Mouse (Mus musculus): ENCODE results near the gene Arhgap10. TPM values are rescaled to one million over a fixed set of nuclear protein-coding genes. Genes with fewer than 3 reads are reported as not detected.

Gene Arhgap10
- total and polyA plus RNA-seq, 3 experiments: 13.1 to 22.8 TPM; not detected in 1

- H3K27ac ChIP-seq (ENCODE audit: control insufficient read depth, low read depth, low read length): no peak overlapping the region
- no peaks in the 10 kb centered on the region for H3K9me3 ChIP-seq (replicated peaks; ENCODE audit: insufficient read depth, low read length)
- H3K9ac ChIP-seq (ENCODE audit: control insufficient read depth, low read depth, low read length, poor library complexity, severe bottlenecking): no peak overlapping the region
- H3K4me1 ChIP-seq (ENCODE audit: control insufficient read depth in 1 of 2, insufficient read depth in 2 of 2, low read length in 2 of 2): no peaks in the 10 kb centered on the region
- H3K36me3 ChIP-seq (ENCODE audit: control insufficient read depth in 1 of 2, insufficient read depth in 2 of 2, low read length in 2 of 2): no peaks in the 10 kb centered on the region
- no peak for DNase-seq (ENCODE audit: low read depth, low spot score)
- no peak overlapping the region for H3K4me3 ChIP-seq (ENCODE audit: control insufficient read depth in 1 of 2, insufficient read depth in 1 of 2, low read depth in 2 of 2, low read length in 2 of 2)
- H3K27me3 ChIP-seq (ENCODE audit: control insufficient read depth in 1 of 2, insufficient read depth in 2 of 2, low read length in 2 of 2): no peaks in the 10 kb centered on the region
- TF ChIP-seq MYB (IDR thresholded peaks at IDR 0.05; ENCODE audit: low read depth, low read length): no peak
- TF ChIP-seq GABPA (IDR thresholded peaks at IDR 0.05; ENCODE audit: low read depth, low read length): no peak
- TF ChIP-seq ZMIZ1 (IDR thresholded peaks at IDR 0.05; ENCODE audit: low read depth, low read length): no peak
- no peak for TF ChIP-seq USF2 (IDR thresholded peaks at IDR 0.05; ENCODE audit: borderline replicate concordance in 1 of 2, insufficient read depth in 1 of 2, low read depth in 1 of 2, low read length in 2 of 2)
- no peak for TF ChIP-seq SMC3 (IDR thresholded peaks at IDR 0.05; ENCODE audit: low read depth, low read length)
- TF ChIP-seq MAFK (IDR thresholded peaks at IDR 0.05; ENCODE audit: borderline replicate concordance, low read depth, low read length): no peak
- no peak for TF ChIP-seq ZNF384 (IDR thresholded peaks at IDR 0.05; ENCODE audit: low read depth, low read length)
- TF ChIP-seq RCOR1 (IDR thresholded peaks at IDR 0.05; ENCODE audit: low read depth, low read length): no peak
- no peak for TF ChIP-seq ETS1 (IDR thresholded peaks at IDR 0.05; ENCODE audit: low read depth, low read length)
- TF ChIP-seq TBP (IDR thresholded peaks at IDR 0.05; ENCODE audit: low read depth, low read length): no peak
- no peak for TF ChIP-seq ELF1 (IDR thresholded peaks at IDR 0.05; ENCODE audit: low read depth, low read length)
- no peak for TF ChIP-seq MYC (IDR thresholded peaks at IDR 0.05; ENCODE audit: low read depth, low read length)
- no peak for TF ChIP-seq CTCF (IDR thresholded peaks at IDR 0.05 in 2 of 3, conservative IDR thresholded peaks at IDR 0.05 in 1 of 3; ENCODE audit: control insufficient read depth in 1 of 3, insufficient read depth in 1 of 3, low read depth in 2 of 3, low read length in 3 of 3, poor library complexity in 1 of 3, severe bottlenecking in 1 of 3)
- TF ChIP-seq ZC3H11A (IDR thresholded peaks at IDR 0.05; ENCODE audit: low read depth, low read length): no peak
- TF ChIP-seq GATA1 (IDR thresholded peaks at IDR 0.05; ENCODE audit: low read depth, low read length): no peak
- no peak for TF ChIP-seq POLR2A (IDR thresholded peaks at IDR 0.05; ENCODE audit: control insufficient read depth in 1 of 2, insufficient read depth in 1 of 2, low read depth in 1 of 2, low read length in 2 of 2, poor library complexity in 1 of 2)
- TF ChIP-seq CHD2 (IDR thresholded peaks at IDR 0.05; ENCODE audit: low read length): no peak
- H3K79me2 ChIP-seq (ENCODE audit: control insufficient read depth, insufficient read depth, low read length, poor library complexity): no peaks in the 10 kb centered on the region
Observed at GRCm38 (mm10) chr8:77404017-77404416, 113.7 kb downstream of the Arhgap10 start.

- H3K36me3 ChIP-seq (ENCODE audit: control insufficient read depth in 1 of 2, insufficient read depth in 2 of 2, low read length in 2 of 2): no peaks in the 10 kb centered on the region
- DNase-seq (ENCODE audit: low read depth, low spot score): no peak
- H3K79me2 ChIP-seq (ENCODE audit: control insufficient read depth, insufficient read depth, low read length, poor library complexity): no peaks in the 10 kb centered on the region
- H3K27me3 ChIP-seq (ENCODE audit: control insufficient read depth in 1 of 2, insufficient read depth in 2 of 2, low read length in 2 of 2): no peaks in the 10 kb centered on the region
- H3K9ac ChIP-seq (ENCODE audit: control insufficient read depth, low read depth, low read length, poor library complexity, severe bottlenecking): no peak overlapping the region
- H3K27ac ChIP-seq (ENCODE audit: control insufficient read depth, low read depth, low read length): no peak overlapping the region
- no peak overlapping the region for H3K4me3 ChIP-seq (ENCODE audit: control insufficient read depth in 1 of 2, insufficient read depth in 1 of 2, low read depth in 2 of 2, low read length in 2 of 2)
- TF ChIP-seq MXI1 (IDR thresholded peaks at IDR 0.05; ENCODE audit: low read depth, low read length) (no peak), ZMIZ1 (IDR thresholded peaks at IDR 0.05; ENCODE audit: low read depth, low read length) (no peak), GATA1 (IDR thresholded peaks at IDR 0.05; ENCODE audit: low read depth, low read length) (no peak), USF1 (IDR thresholded peaks at IDR 0.05; ENCODE audit: low read depth, low read length) (no peak), SMC3 (IDR thresholded peaks at IDR 0.05; ENCODE audit: low read depth, low read length) (no peak), JUND (IDR thresholded peaks at IDR 0.05; ENCODE audit: low read depth, low read length) (no peak), EP300 (IDR thresholded peaks at IDR 0.05; ENCODE audit: low read depth in 1 of 2, low read length in 2 of 2) (no peak), CHD2 (IDR thresholded peaks at IDR 0.05; ENCODE audit: low read length) (no peak), E2F4 (IDR thresholded peaks at IDR 0.05; ENCODE audit: borderline replicate concordance, low read depth, low read length) (no peak)
- no peaks in the 10 kb centered on the region for H3K4me1 ChIP-seq (ENCODE audit: control insufficient read depth in 1 of 2, insufficient read depth in 2 of 2, low read length in 2 of 2)
- no peaks in the 10 kb centered on the region for H3K9me3 ChIP-seq (replicated peaks; ENCODE audit: insufficient read depth, low read length)
Observed at GRCm38 (mm10) chr8:77401934-77402333, 115.8 kb downstream of the Arhgap10 start.
